Mouse (Mus musculus): Measurements from ENCODE around the gene Atf6b. TPM values are rescaled to one million over a fixed set of nuclear protein-coding genes. Genes with fewer than 3 reads are reported as not detected.

Gene Atf6b
- total and polyA plus RNA-seq, 3 experiments = 15.3 to 25.3 (median 18.4) TPM

GRCm38 (mm10) chr17:34640778-34641601 lies 6.0 kb upstream of the Atf6b start:
- Histone ChIP-seq H3K4me3 (no peak overlapping the region), H3K27ac (peak overlapping the region; percentile 60), H3K79me2 (replicated peaks; ENCODE audit: control insufficient read depth, insufficient read depth, low read length) (no peaks in the 10 kb centered on the region), H3K27me3 (ENCODE audit: control insufficient read depth, insufficient read depth, low read length) (no peaks in the 10 kb centered on the region), H3K36me3 (ENCODE audit: control insufficient read depth, insufficient read depth, low read length) (no peaks in the 10 kb centered on the region), H3K9ac (ENCODE audit: low read depth, low read length) (no peak overlapping the region), H3K4me1 (ENCODE audit: control insufficient read depth, insufficient read depth, low read length) (peaks cover 7% of the 10 kb centered on the region)
- TF ChIP-seq POLR2A (IDR thresholded peaks at IDR 0.05; ENCODE audit: insufficient read depth, low read depth, low read length) = no peak
- TF ChIP-seq CTCF (IDR thresholded peaks at IDR 0.05) = peak; percentile 50
- 0 out of 2 replicates have a peak, but pooled peaks have one; percentile 64 for TF ChIP-seq EP300 (IDR thresholded peaks at IDR 0.05; ENCODE audit: insufficient read depth, low read depth, low read length)
- intact Hi-C loops (cut with DNase I) = no loop called here
- peak; percentile 65 to 74 for DNase-seq
- 14% methylated on average over 11 of the region's 11 CpGs for WGBS

GRCm38 (mm10) chr17:34641945-34642344 lies 5.0 kb upstream of the Atf6b start:
- peak overlapping the region; percentile 60; the same call in 1 of the 2 replicates for H3K27ac ChIP-seq

GRCm38 (mm10) chr17:34643379-34643778 lies 3.6 kb upstream of the Atf6b start:
- TF ChIP-seq EP300 (IDR thresholded peaks at IDR 0.05; ENCODE audit: insufficient read depth, low read depth, low read length) = no peak
- TF ChIP-seq POLR2A (IDR thresholded peaks at IDR 0.05; ENCODE audit: insufficient read depth, low read depth, low read length) = no peak
- TF ChIP-seq CTCF (IDR thresholded peaks at IDR 0.05) = no peak
- H3K27ac ChIP-seq = no peak overlapping the region
- H3K4me1 ChIP-seq (ENCODE audit: control insufficient read depth, insufficient read depth, low read length) = peaks cover 12% of the 10 kb centered on the region
- H3K36me3 ChIP-seq (ENCODE audit: control insufficient read depth, insufficient read depth, low read length) = no peaks in the 10 kb centered on the region
- intact Hi-C loops (cut with DNase I) = no loop called here
- no peak overlapping the region for H3K9ac ChIP-seq (ENCODE audit: low read depth, low read length)
- no peaks in the 10 kb centered on the region for H3K27me3 ChIP-seq (ENCODE audit: control insufficient read depth, insufficient read depth, low read length)
- no peak overlapping the region for H3K4me3 ChIP-seq
- no peaks in the 10 kb centered on the region; the same call in 1 of the 2 replicates for H3K79me2 ChIP-seq (replicated peaks; ENCODE audit: control insufficient read depth, insufficient read depth, low read length)
- no peak for DNase-seq
- 91% methylated on average over 4 of the region's 4 CpGs for WGBS

More at GRCm38 (mm10) chr17:34641945-34642344, 5.0 kb upstream of the Atf6b start:
- Histone ChIP-seq H3K4me1 (ENCODE audit: control insufficient read depth, insufficient read depth, low read length) (peaks cover 10% of the 10 kb centered on the region), H3K9ac (ENCODE audit: low read depth, low read length) (no peak overlapping the region), H3K4me3 (no peak overlapping the region), H3K36me3 (ENCODE audit: control insufficient read depth, insufficient read depth, low read length) (no peaks in the 10 kb centered on the region), H3K27me3 (ENCODE audit: control insufficient read depth, insufficient read depth, low read length) (no peaks in the 10 kb centered on the region), H3K79me2 (replicated peaks; ENCODE audit: control insufficient read depth, insufficient read depth, low read length) (no peaks in the 10 kb centered on the region)
- WGBS = 80% methylated on average over 3 of the region's 3 CpGs
- TF ChIP-seq CTCF (IDR thresholded peaks at IDR 0.05) = no peak
- no peak for TF ChIP-seq POLR2A (IDR thresholded peaks at IDR 0.05; ENCODE audit: insufficient read depth, low read depth, low read length)
- no peak for TF ChIP-seq EP300 (IDR thresholded peaks at IDR 0.05; ENCODE audit: insufficient read depth, low read depth, low read length)
- no peak for DNase-seq
- intact Hi-C loops (cut with DNase I) = no loop called here

GRCm38 (mm10) chr17:34643944-34644343 lies 3.0 kb upstream of the Atf6b start:
- WGBS = 65% methylated on average over 10 of the region's 10 CpGs
- TF ChIP-seq CTCF (IDR thresholded peaks at IDR 0.05) (no peak), EP300 (IDR thresholded peaks at IDR 0.05; ENCODE audit: insufficient read depth, low read depth, low read length) (no peak), POLR2A (IDR thresholded peaks at IDR 0.05; ENCODE audit: insufficient read depth, low read depth, low read length) (no peak)

GRCm38 (mm10) chr17:34644608-34645007 lies 2.3 kb upstream of the Atf6b start, which contains the start of gene Fkbpl:
Fkbpl (plus strand) TSS chr17:34644764.
- Histone ChIP-seq H3K27me3 (ENCODE audit: control insufficient read depth, insufficient read depth, low read length) (no peaks in the 10 kb centered on the region), H3K9ac (ENCODE audit: low read depth, low read length) (peak within 1 kb of the TSS; percentile 59), H3K27ac (peak within 1 kb of the TSS; percentile 87), H3K36me3 (ENCODE audit: control insufficient read depth, insufficient read depth, low read length) (no peaks in the 10 kb centered on the region), H3K4me1 (ENCODE audit: control insufficient read depth, insufficient read depth, low read length) (peaks cover 12% of the 10 kb centered on the region), H3K4me3 (peak within 1 kb of the TSS; percentile 69), H3K79me2 (replicated peaks; ENCODE audit: control insufficient read depth, insufficient read depth, low read length) (no peaks in the 10 kb centered on the region; the same call in 1 of the 2 replicates)
- DNase-seq = peak; percentile 95 to 96
- TF ChIP-seq CTCF (IDR thresholded peaks at IDR 0.05) = no peak
- peak; percentile 81 for TF ChIP-seq POLR2A (IDR thresholded peaks at IDR 0.05; ENCODE audit: insufficient read depth, low read depth, low read length)
- TF ChIP-seq EP300 (IDR thresholded peaks at IDR 0.05; ENCODE audit: insufficient read depth, low read depth, low read length) = 0 out of 2 replicates have a peak, but pooled peaks have one; percentile 56
- under 1% methylated on average over 16 of the region's 16 CpGs for WGBS
- intact Hi-C loops (cut with DNase I) = loop anchor here (1.0 kb wide), 1 partner anchor 16 kb away; the partner anchor contains the start of gene Ppt2

More at GRCm38 (mm10) chr17:34643944-34644343, 3.0 kb upstream of the Atf6b start:
- Histone ChIP-seq H3K9ac (ENCODE audit: low read depth, low read length) (no peak overlapping the region), H3K4me1 (ENCODE audit: control insufficient read depth, insufficient read depth, low read length) (peaks cover 12% of the 10 kb centered on the region), H3K36me3 (ENCODE audit: control insufficient read depth, insufficient read depth, low read length) (no peaks in the 10 kb centered on the region), H3K27me3 (ENCODE audit: control insufficient read depth, insufficient read depth, low read length) (no peaks in the 10 kb centered on the region), H3K27ac (no peak overlapping the region), H3K79me2 (replicated peaks; ENCODE audit: control insufficient read depth, insufficient read depth, low read length) (no peaks in the 10 kb centered on the region; the same call in 1 of the 2 replicates), H3K4me3 (no peak overlapping the region)
- peak in 1 of 2 experiments; percentile 12 for DNase-seq
- intact Hi-C loops (cut with DNase I) = loop anchor here (1.0 kb wide), 1 partner anchor 16 kb away; the partner anchor contains the start of gene Ppt2

Measured in heart, adult 2 months (tissue).